Mouse (Mus musculus) left cerebral cortex, adult 2 months (tissue): ENCODE data around the gene Gsg1l. TPM values are rescaled to one million over a fixed set of nuclear protein-coding genes. Genes with fewer than 3 reads are reported as not detected.

Experiments used
- DNase-seq, 2 experiments: peaks; one replicate each; pipeline ENCODE4 v3.0.0; 2021 to 2022; ENCODE audit warnings: low spot score in 2 of 2, mixed read lengths in 1 of 2; ENCODE audit errors: extremely low spot score in 1 of 2
- H3K27ac ChIP-seq: fragments of 200-600 bp; 2 replicates; pipeline ENCODE4 v1.8.1; 2022
- H3K4me3 ChIP-seq: fragments of 200-600 bp; 2 replicates; pipeline ENCODE4 v1.8.1; 2022
- CTCF ChIP-seq: fragments of 200-600 bp; IDR thresholded peaks from 2 replicates; pipeline ENCODE4 v1.8.1; 2022; ENCODE audit warnings: antibody characterized with exemption, mild to moderate bottlenecking, moderate library complexity
- intact Hi-C: fragments of 180-260 bp; cut with DNase I; formaldehyde crosslinking; loops from one replicate; pipeline ENCODE4 v1.15.1; 2025
- total RNA-seq, 2 experiments: library from RNA; stranded (reverse); gene quantifications; 2 replicates each; pipeline ENCODE4 v1.2.3; 2021

The Gsg1l gene
- total RNA-seq, 2 experiments from 2014 or later = 74.9 to 77.5 TPM

DNA sequence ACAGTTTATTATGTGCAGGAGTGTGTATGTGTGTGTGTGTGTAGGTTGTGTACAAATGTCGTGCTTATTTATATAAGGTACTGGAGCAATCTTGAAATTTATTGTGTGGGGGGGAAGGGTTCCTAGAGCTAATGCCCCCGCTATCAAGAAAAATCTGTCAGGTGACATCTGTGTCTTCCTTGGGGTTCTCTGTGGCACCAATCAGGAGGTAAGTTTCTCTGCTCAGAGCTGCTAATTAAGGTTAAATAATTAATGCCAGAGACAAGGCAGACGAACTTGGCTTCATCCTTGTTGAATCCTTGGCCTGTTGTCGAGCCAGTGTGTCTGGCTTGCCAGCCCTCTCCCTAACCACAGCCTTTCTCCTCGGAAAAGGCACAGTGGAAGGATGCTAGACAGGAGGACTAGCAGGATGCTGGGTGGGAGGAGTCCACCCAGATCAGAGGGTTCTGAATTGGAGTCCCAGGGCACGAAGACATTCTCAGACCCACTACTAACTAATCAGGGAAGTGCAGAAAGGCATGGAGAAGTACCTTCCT lies 89.8 kb downstream of the Gsg1l start:
- no peak overlapping the region for H3K4me3 ChIP-seq
- intact Hi-C loops = no loop called here
- no peak overlapping the region for H3K27ac ChIP-seq
- TF ChIP-seq CTCF = no peak
- no peak for DNase-seq

DNA sequence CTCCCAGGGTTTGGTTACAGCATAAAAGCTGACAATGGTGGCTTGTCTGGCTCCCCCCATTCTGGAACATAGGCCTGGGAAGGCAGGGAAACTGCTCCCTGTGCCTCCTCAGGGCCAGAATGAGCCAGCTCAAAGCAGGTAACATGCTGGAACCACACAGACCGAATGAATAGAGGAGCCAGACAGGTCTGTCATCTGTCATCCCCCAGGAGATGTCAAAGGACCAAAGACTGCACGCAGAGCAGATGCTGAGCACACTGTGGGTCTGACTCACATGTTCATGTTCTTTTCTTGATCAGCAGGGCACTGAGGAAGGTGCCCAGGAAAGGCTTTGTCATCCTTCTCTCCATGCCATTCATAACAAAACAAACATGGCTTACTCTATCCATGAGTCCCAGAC lies 90.4 kb downstream of the Gsg1l start:
- TF ChIP-seq CTCF = no peak
- Histone ChIP-seq H3K4me3 (no peak overlapping the region), H3K27ac (no peak overlapping the region)
- intact Hi-C loops = no loop called here
- no peak for DNase-seq

DNA sequence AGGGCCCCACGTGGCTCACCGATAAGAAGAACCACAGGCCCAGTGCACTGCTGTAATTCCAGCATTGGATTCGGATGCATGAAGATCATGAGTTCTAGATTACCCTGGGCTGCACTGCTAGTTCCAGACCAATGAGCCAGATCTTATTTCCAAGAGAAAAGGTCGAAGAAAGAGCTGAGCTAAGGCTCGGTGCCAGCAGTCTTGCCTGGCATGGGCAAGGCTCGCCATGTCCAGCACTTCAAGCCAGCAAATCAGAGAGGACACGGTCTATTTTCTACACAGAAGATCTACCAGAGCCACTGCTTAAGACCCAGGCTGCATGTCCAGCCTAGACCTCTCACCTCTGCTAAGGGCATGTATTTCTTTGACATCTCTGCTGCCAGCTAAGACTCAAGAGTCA lies 92.2 kb downstream of the Gsg1l start:
- intact Hi-C loops = no loop called here
- no peak for DNase-seq
- no peak overlapping the region for H3K27ac ChIP-seq
- H3K4me3 ChIP-seq = no peak overlapping the region
- TF ChIP-seq CTCF = no peak

DNA sequence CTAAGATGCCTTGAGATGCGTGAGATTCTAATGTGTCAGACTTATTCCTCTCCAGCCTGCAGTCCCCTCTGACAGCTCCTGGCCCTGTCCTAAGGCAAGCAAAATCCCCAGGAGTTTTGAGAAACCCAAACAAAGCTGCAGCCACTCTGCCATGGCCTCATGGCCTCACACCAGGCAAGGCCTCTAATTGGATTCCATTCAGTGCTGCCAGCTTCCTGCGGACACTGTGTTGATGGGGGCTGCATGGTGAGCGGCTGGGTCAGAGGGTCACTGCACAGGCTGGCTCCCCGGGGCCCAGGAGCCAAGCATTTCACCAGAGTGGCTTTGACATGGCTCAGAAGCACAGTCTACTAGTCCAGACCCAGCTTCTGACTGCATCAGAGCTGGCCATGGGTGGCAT lies 92.7 kb downstream of the Gsg1l start:
- no peak for TF ChIP-seq CTCF
- intact Hi-C loops = no loop called here
- no peak overlapping the region for H3K27ac ChIP-seq
- H3K4me3 ChIP-seq = no peak overlapping the region
- no peak for DNase-seq

DNA sequence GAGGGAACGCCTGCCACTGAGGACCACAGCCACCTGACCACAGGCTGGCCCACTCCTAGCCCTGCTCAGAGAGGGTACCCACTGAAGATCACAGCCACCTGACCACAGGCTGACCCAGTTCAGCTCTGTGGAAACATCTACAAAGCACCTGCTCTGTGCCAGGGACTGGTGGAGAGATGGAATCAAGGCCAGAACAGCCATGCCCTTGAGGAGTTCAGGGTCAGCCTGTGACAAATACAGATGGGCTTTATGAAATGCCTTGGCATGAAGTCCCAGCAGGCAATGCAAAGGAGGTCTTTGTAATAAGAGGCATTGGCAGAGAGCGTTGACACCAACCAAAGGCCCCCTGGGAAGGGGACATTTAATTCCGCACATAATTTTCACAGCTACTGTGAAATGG lies 93.9 kb downstream of the Gsg1l start:
- H3K4me3 ChIP-seq = no peak overlapping the region
- no peak overlapping the region for H3K27ac ChIP-seq

DNA sequence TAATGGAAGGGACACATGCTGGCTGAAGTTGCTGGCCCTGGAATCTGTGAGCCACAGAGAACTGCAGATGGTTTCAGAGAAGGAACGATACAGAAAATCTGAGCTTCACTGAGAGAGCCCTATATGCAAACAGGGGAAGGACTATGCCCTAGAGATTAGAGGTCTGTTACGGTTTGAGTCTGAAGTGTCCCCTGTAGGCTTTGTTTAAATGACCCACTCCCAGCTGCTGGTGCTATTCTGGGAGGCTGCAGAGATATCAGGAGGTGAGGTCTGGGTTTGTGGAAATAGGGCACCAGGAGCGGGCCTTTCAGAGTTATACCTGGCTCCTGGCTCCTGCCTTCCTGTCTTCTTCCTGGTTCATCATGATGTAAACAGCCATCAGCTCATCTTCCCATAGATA lies 95.1 kb downstream of the Gsg1l start:
- intact Hi-C loops = no loop called here
- no peak for TF ChIP-seq CTCF

More for the DNA sequence above, 93.9 kb downstream of the Gsg1l start:
- DNase-seq = no peak
- no peak for TF ChIP-seq CTCF
- intact Hi-C loops = no loop called here

DNA sequence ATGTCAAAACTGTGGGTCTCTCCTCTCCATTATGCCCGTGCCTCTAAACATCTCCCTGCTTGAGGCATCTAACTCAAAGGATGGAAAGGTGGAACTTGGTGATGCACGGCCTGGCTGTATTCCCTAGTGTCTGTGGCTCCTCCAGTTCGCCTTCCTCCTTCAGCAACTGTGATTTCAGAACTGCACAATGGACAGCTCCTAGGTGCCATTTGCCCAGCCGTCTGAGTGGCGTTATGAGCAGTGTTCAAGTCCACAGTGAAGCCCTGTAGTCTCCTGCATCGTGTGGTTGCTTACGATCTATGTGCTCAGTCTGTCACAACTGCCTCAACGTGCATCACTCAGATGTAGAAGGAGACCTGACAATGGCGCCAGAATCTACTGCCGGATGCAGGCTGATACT lies 96.6 kb downstream of the Gsg1l start:
- intact Hi-C loops = no loop called here
- no peak for DNase-seq
- no peak for TF ChIP-seq CTCF
- H3K4me3 ChIP-seq = no peak overlapping the region
- no peak overlapping the region for H3K27ac ChIP-seq

More for the DNA sequence above, 95.1 kb downstream of the Gsg1l start:
- Histone ChIP-seq H3K27ac (no peak overlapping the region), H3K4me3 (no peak overlapping the region)
- DNase-seq = no peak

DNA sequence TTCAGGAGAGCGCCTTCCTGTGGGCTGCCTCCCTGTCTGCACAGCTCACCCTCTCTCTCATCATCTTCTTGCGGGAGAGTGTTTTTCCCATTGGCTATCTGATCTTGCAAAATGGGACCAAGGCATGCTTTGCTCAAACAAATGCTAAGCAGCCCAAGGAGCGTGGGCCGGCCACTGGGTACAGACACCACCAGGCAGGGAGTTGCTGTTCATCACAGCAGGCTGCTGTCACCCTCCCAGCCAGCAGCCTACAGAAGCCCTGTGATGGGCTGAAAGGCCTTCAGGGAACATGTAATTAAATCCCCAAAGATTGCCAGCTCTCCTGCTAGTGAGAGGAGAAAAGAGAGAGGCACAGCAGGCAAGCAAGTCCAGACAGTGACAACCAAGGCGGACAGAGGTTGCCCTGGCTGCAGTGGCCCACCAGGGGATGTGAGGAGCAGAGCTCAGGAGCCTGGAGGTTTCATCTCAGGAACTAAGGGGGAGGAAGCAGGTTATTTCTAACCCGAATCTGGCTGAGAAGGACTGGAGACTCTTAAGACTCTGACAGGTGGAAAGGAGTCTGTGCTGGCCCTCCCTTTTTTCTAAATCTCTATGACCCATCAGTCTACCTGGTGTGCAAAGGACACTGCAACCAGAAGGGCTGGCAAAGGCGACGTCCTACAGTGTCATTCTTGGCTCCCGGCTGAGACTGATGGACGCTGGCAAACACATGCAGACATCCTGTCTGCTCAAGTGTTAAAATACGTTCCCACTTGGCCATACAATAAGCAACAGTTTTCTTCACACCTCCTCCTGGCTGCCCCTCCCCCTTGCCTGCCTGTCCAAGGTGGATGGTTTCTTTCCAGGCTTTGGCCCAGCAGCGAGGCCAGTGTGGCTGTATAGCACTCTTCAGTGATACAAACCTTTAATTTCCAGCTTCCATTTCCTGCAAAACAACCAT lies 98.0 kb downstream of the Gsg1l start:
- no peak overlapping the region for H3K4me3 ChIP-seq
- intact Hi-C loops = no loop called here
- no peak; the same call in 1 of the 2 replicates for TF ChIP-seq CTCF
- H3K27ac ChIP-seq = 0 out of 2 replicates have a peak overlapping the region, but pooled peaks have one; percentile 37
- DNase-seq = peak; percentile 35 to 47

DNA sequence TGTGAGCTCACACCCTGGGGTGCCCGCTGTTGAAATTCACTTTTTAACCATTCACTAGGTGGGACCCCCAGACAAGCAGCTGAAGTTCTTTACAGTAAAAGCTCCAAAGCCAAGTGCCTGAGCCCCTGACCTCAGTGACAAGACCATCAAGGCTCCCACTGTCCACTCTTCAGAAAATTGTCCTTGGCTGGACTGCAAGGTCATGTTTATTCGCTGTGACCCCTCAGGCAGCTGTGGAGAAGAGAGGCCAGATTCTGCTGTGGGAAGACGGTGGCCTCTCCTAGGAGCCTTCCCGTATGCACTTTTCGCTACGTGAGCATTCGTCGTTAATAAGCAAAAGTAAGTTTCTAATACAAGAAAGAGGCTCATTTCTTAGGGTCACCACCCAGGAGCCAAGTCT lies 102.6 kb downstream of the Gsg1l start:
- no peak for TF ChIP-seq CTCF
- Histone ChIP-seq H3K4me3 (no peak overlapping the region), H3K27ac (no peak overlapping the region)
- intact Hi-C loops = no loop called here
- DNase-seq = no peak

DNA sequence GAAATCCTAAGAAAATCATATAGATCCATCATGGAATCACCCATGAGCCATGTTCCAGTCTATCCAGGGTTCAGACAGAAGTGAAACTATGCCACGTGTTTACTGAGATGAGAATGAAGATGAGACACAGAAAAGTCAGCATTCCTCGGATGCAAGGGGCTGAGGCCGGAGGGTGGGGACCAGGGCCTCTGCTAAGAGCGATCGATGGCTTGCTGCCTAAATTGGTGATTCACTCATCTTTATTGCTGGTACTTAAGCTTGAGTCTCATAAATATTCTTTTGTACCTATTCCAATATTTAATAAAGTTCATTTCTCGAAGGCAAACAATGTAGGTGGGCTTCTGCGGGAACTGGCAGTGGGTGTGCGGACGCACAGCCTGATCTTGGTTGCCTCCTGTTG lies 105.5 kb downstream of the Gsg1l start:
- Histone ChIP-seq H3K4me3 (no peak overlapping the region), H3K27ac (no peak overlapping the region)
- no peak for DNase-seq
- TF ChIP-seq CTCF = no peak
- intact Hi-C loops = no loop called here

DNA sequence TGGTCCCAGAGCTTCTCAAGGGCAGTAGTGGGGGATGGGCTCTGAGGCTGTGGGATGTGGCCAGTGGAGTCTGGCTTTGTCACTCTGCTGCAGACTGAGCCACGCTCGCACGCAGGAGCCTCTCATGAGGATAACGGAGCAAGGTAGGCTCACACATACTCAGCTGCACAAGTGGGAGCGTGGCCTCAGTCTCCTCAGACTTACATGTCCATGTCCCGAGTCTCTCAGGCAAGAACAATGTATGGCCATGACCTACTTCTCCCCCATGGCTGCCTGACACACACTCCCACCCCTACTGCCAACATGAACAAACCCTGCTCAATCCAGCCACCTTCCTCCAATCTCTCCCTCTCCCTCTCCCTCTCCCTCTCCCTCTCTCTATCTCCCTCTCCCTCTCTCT lies 106.8 kb downstream of the Gsg1l start:
- intact Hi-C loops = no loop called here
- TF ChIP-seq CTCF = no peak

DNA sequence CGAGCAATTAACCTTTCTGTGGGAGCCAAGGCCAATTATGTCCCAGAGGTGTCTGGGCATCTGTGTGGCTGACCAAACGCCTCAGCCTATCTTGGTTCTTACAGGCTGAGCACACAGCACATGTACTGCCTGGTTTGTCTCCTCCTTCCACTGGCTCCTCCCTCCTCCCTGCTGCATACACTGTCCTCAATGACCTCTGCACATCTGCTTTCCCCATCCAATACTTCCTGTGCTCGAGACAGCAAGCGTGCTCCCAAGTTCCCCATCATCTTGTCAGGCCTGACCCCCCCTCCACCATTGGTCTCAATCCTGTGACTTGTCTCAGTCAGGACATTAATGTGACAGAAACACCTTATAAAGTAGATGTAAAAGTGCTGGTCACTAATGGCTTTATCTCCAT lies 108.3 kb downstream of the Gsg1l start:
- intact Hi-C loops = no loop called here
- Histone ChIP-seq H3K27ac (no peak overlapping the region), H3K4me3 (no peak overlapping the region)
- TF ChIP-seq CTCF = no peak
- DNase-seq = no peak

More for the DNA sequence above, 106.8 kb downstream of the Gsg1l start:
- H3K27ac ChIP-seq = no peak overlapping the region
- no peak overlapping the region for H3K4me3 ChIP-seq
- no peak for DNase-seq

DNA sequence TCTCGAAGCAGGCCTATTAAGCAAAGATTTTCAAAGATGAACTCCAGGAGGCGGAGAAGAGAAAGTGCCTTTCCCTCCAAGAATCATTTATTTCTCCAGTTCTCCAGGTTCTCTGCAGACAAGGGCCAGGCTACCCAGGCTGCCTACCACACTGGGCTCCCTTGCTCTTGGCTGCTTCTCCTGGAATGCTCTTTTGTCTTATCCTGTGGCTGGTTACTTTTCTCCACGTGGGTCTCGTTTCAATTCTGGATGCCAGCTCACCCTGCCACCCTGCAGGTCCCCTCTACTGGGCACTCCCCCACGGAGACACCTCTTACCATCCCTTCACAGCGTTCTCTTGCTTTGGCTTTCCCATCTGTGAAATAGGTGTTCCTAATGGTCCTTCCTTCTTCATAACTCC lies 109.4 kb downstream of the Gsg1l start:
- no peak for TF ChIP-seq CTCF
- intact Hi-C loops = no loop called here
- no peak for DNase-seq
- Histone ChIP-seq H3K4me3 (no peak overlapping the region), H3K27ac (no peak overlapping the region)
